Mouse (Mus musculus) gastrocnemius, adult 18-20 months (tissue): ENCODE results near the gene Olfr1251. TPM values are rescaled to one million over a fixed set of nuclear protein-coding genes. Genes with fewer than 3 reads are reported as not detected.
"Not testable (repeated sequence)": the region's sequence is repeated elsewhere in the genome, so short reads cannot be mapped to it uniquely, and the experiment has no call there.

ENCODE experiments used
- DNase-seq: peaks from one replicate; pipeline ENCODE4 v3.0.0; 2021; ENCODE audit warnings: low spot score
- long read RNA-seq, 2 experiments: library from polyadenylated mRNA; stranded (forward); transcript quantifications; one replicate each; pipeline ENCODE4 v2.0.0; 2021
- total RNA-seq, 2 experiments: library from RNA; stranded (reverse); gene quantifications; 2 replicates each; pipeline ENCODE4 v1.2.3; 2021

The Olfr1251 gene
- total RNA-seq = not detected
- long read RNA-seq, experiment 1 = 0 reads
- long read RNA-seq, experiment 2 = 0 reads

GRCm38 (mm10) chr2:89671836-89672235 lies at the start of gene Olfr1251:
Olfr1251 (minus strand) TSS chr2:89671936.
- DNase-seq = no peak

GRCm38 (mm10) chr2:89691980-89692379 lies 20.2 kb upstream of the Olfr1251 start:
- DNase-seq = no peak

- DNase-seq = no peak
These were observed 10.4 kb downstream of the Olfr1251 start, which contains the start of gene Olfr1250 for GRCm38 (mm10) chr2:89661367-89661766. Olfr1250 (minus strand) TSS chr2:89661467.

- DNase-seq = no peak
These were observed 36.9 kb downstream of the Olfr1251 start, which contains the start of gene Olfr1249 for GRCm38 (mm10) chr2:89634883-89635282. Olfr1249 (minus strand) TSS chr2:89634983.

GRCm38 (mm10) chr2:89618145-89618544 lies 53.6 kb downstream of the Olfr1251 start, which contains the start of gene Olfr1248:
Olfr1248 (minus strand) TSS chr2:89618245.
- not testable (repeated sequence) for DNase-seq

Other genes starting within 250 kb of the Olfr1251 start
- not detected for gene Olfr1240, start 228.9 kb downstream of the Olfr1251 start, total RNA-seq
- not detected for gene Olfr1241, start 184.8 kb downstream of the Olfr1251 start, total RNA-seq
- not detected for gene Olfr1242, start 173.6 kb downstream of the Olfr1251 start, total RNA-seq
- gene Olfr1243, start 140.4 kb downstream of the Olfr1251 start, total RNA-seq = not detected
- not detected for gene Olfr1245, start 93.5 kb downstream of the Olfr1251 start, total RNA-seq
- not detected for gene Olfr1246, start 78.8 kb downstream of the Olfr1251 start, total RNA-seq
- under 1 TPM in 1 of 2 experiments, not detected in 1; 0.05 TPM for gene Olfr1247, start 57.8 kb downstream of the Olfr1251 start, total RNA-seq
- not detected for gene Olfr1248, start 53.7 kb downstream of the Olfr1251 start, total RNA-seq
- not detected for gene Olfr1249, start 37.0 kb downstream of the Olfr1251 start, total RNA-seq
- gene Olfr1250, start 10.5 kb downstream of the Olfr1251 start, total RNA-seq = not detected
- not detected for gene Olfr1252, start 53.1 kb upstream of the Olfr1251 start, total RNA-seq
- not detected for gene Olfr1253, start 85.2 kb upstream of the Olfr1251 start, total RNA-seq
- gene Olfr1254, start 121.7 kb upstream of the Olfr1251 start, total RNA-seq = not detected
- gene Olfr1255, start 140.1 kb upstream of the Olfr1251 start, total RNA-seq = not detected
- not detected for gene Olfr1256, start 169.6 kb upstream of the Olfr1251 start, total RNA-seq
- gene Olfr48, start 176.3 kb upstream of the Olfr1251 start, total RNA-seq = not detected
- not detected for gene Olfr1257, start 206.5 kb upstream of the Olfr1251 start, total RNA-seq